Comparison of ENCODE assay signal across 12 mouse cellular contexts in genomic region chr9:14903581-14904378, GRCm38 (mm10). TPM values are rescaled to one million over a fixed set of nuclear protein-coding genes. Genes with fewer than 3 reads are reported as not detected.
A peak's percentile ranks its signal among the peaks of the same experiment; 100 is the strongest.
DNase-seq lines count a peak whose midpoint lies in the region; ATAC-seq lines count a peak whose summit lies in the region.
"Had no signal": no experiment of that assay in that cellular context is flagged by ENCODE, and none has a peak within 500 bp of the region (broad histone marks: within the 10 kb centered on the region; RNA-seq: fewer than 3 reads in every experiment).

TSS of gene Izumo1r (minus strand) at chr9:14903949.

- H3K4me2 ChIP-seq in forebrain, embryonic 13.5 days: no peak within 1 kb of the TSS
- no peak within 1 kb of the TSS for H3K4me2 ChIP-seq in forebrain, embryonic 14.5 days (ENCODE audit: low read length)
- no peak within 1 kb of the TSS for H3K4me2 ChIP-seq in limb, embryonic 11.5 days (ENCODE audit: low read depth, severe bottlenecking)

- H3K9me3 ChIP-seq in forebrain, embryonic 13.5 days (replicated peaks): no peaks in the 10 kb centered on the region
- H3K9me3 ChIP-seq in forebrain, embryonic 14.5 days (replicated peaks; ENCODE audit: control insufficient read depth, low read length): no peaks in the 10 kb centered on the region
- H3K9me3 ChIP-seq in limb, embryonic 11.5 days (ENCODE audit: control insufficient read depth, low read length): no peaks in the 10 kb centered on the region
- H3K9me3 ChIP-seq in limb, embryonic 10.5 days (replicated peaks): no peaks in the 10 kb centered on the region
- H3K9me3 ChIP-seq in embryonic facial prominence, embryonic 10.5 days: no peaks in the 10 kb centered on the region
- H3K9me3 ChIP-seq: midbrain, embryonic 10.5 days had no signal

- no peak for DNase-seq in forebrain, embryonic 14.5 days (ENCODE audit: low spot score)
- DNase-seq in limb, embryonic 11.5 days (ENCODE audit: low spot score): no peak
- no peak for DNase-seq in limb, embryonic 10.5 days (ENCODE audit: low spot score)
- DNase-seq in embryonic facial prominence, embryonic 10.5 days (ENCODE audit: low spot score): peak; percentile 51
- DNase-seq in thymus, adult 18-20 months: peak; percentile 34 to 71
- DNase-seq in frontal cortex, postnatal 25 days (ENCODE audit: low spot score in 2 of 2): no peak
- DNase-seq in gastrocnemius, postnatal 10 days: no peak
- DNase-seq: cerebellum, adult 18-20 months had no signal

- no peak within 1 kb of the TSS for H3K9ac ChIP-seq in forebrain, embryonic 13.5 days
- H3K9ac ChIP-seq in forebrain, embryonic 14.5 days (ENCODE audit: low read length): no peak within 1 kb of the TSS
- H3K9ac ChIP-seq in limb, embryonic 11.5 days (ENCODE audit: low read length): no peak within 1 kb of the TSS

- peak; percentile 41; the same call in 1 of the 2 replicates for ATAC-seq in forebrain, embryonic 13.5 days
- ATAC-seq in forebrain, embryonic 14.5 days: no peak
- ATAC-seq in limb, embryonic 11.5 days (ENCODE audit: insufficient number of reproducible peaks, low FRiP score, low TSS enrichment, low read depth): peak; percentile 54; the same call in 1 of the 2 replicates

- 34% methylated on average over 11 of the region's 11 CpGs for WGBS in forebrain, embryonic 13.5 days
- WGBS in forebrain, embryonic 14.5 days: 38% methylated on average over 11 of the region's 11 CpGs
- 34% methylated on average over 11 of the region's 11 CpGs for WGBS in limb, embryonic 11.5 days
- 39% methylated on average over 11 of the region's 11 CpGs for WGBS in limb, embryonic 10.5 days
- 30% methylated on average over 11 of the region's 11 CpGs for WGBS in embryonic facial prominence, embryonic 10.5 days

- H3K36me3 ChIP-seq in forebrain, embryonic 13.5 days (ENCODE audit: poor library complexity, severe bottlenecking): no peaks in the 10 kb centered on the region
- H3K36me3 ChIP-seq in forebrain, embryonic 14.5 days (ENCODE audit: control insufficient read depth, insufficient read depth, low read length): no peaks in the 10 kb centered on the region
- no peaks in the 10 kb centered on the region for H3K36me3 ChIP-seq in limb, embryonic 11.5 days (ENCODE audit: control insufficient read depth, insufficient read depth, low read length)
- H3K36me3 ChIP-seq in limb, embryonic 10.5 days: no peaks in the 10 kb centered on the region
- no peaks in the 10 kb centered on the region for H3K36me3 ChIP-seq in embryonic facial prominence, embryonic 10.5 days (replicated peaks)
- H3K36me3 ChIP-seq: midbrain, embryonic 10.5 days had no signal

- H3K27ac ChIP-seq in forebrain, embryonic 13.5 days: no peak within 1 kb of the TSS
- no peak within 1 kb of the TSS for H3K27ac ChIP-seq in forebrain, embryonic 14.5 days (ENCODE audit: low read depth, low read length)
- no peak within 1 kb of the TSS for H3K27ac ChIP-seq in limb, embryonic 11.5 days (replicated peaks; ENCODE audit: low read depth, low read length)
- H3K27ac ChIP-seq in limb, embryonic 10.5 days: no peak within 1 kb of the TSS
- H3K27ac ChIP-seq in embryonic facial prominence, embryonic 10.5 days (replicated peaks): peak within 1 kb of the TSS; percentile 35; the same call in 1 of the 2 replicates

- no peaks in the 10 kb centered on the region for H3K27me3 ChIP-seq in forebrain, embryonic 13.5 days
- no peaks in the 10 kb centered on the region for H3K27me3 ChIP-seq in forebrain, embryonic 14.5 days (replicated peaks; ENCODE audit: control insufficient read depth, insufficient read depth, low read length)
- H3K27me3 ChIP-seq in limb, embryonic 11.5 days (ENCODE audit: control insufficient read depth, insufficient read depth, low read length): no peaks in the 10 kb centered on the region
- H3K27me3 ChIP-seq in limb, embryonic 10.5 days (ENCODE audit: low read depth, poor library complexity, severe bottlenecking): no peaks in the 10 kb centered on the region
- no peaks in the 10 kb centered on the region for H3K27me3 ChIP-seq in embryonic facial prominence, embryonic 10.5 days (replicated peaks; ENCODE audit: low read depth, poor library complexity, severe bottlenecking)

- H3K4me1 ChIP-seq in forebrain, embryonic 13.5 days: peaks cover 15% of the 10 kb centered on the region; the same call in 1 of the 2 replicates
- no peaks in the 10 kb centered on the region for H3K4me1 ChIP-seq in forebrain, embryonic 14.5 days (ENCODE audit: control insufficient read depth, insufficient read depth, low read length)
- H3K4me1 ChIP-seq in limb, embryonic 11.5 days (ENCODE audit: control insufficient read depth, insufficient read depth, low read length): no peaks in the 10 kb centered on the region
- H3K4me1 ChIP-seq in limb, embryonic 10.5 days: peaks cover 31% of the 10 kb centered on the region
- peaks cover 52% of the 10 kb centered on the region for H3K4me1 ChIP-seq in embryonic facial prominence, embryonic 10.5 days

- H3K4me3 ChIP-seq in forebrain, embryonic 13.5 days: no peak within 1 kb of the TSS
- H3K4me3 ChIP-seq in forebrain, embryonic 14.5 days (ENCODE audit: low read depth, low read length): no peak within 1 kb of the TSS
- no peak within 1 kb of the TSS for H3K4me3 ChIP-seq in limb, embryonic 11.5 days (ENCODE audit: low read depth, low read length)
- no peak within 1 kb of the TSS for H3K4me3 ChIP-seq in limb, embryonic 10.5 days
- no peak within 1 kb of the TSS for H3K4me3 ChIP-seq in embryonic facial prominence, embryonic 10.5 days
- H3K4me3 ChIP-seq: midbrain, embryonic 10.5 days had no signal

RNA-seq across cellular contexts. Expression of gene Izumo1r, which starts in this region (rescaled TPM):
- not detected in 2 replicates for polyA plus RNA-seq in forebrain, embryonic 13.5 days (2015; fragmentation: Nextera tagmentation; extraction: Ambion mirVana)
- polyA plus RNA-seq in forebrain, embryonic 14.5 days (2014; fragmentation: Nextera tagmentation; extraction: Ambion mirVana): not detected in 2 replicates
- 0.16 TPM in 1 of 2 replicates, not detected in the other for polyA plus RNA-seq in limb, embryonic 11.5 days (2014; fragmentation: Nextera tagmentation; extraction: Ambion mirVana)
- 0.20 TPM in 1 of 2 replicates, not detected in the other for polyA plus RNA-seq in limb, embryonic 10.5 days (2016; fragmentation: Nextera tagmentation; extraction: Ambion mirVana)
- polyA plus RNA-seq in embryonic facial prominence, embryonic 10.5 days (2016; fragmentation: Nextera tagmentation; extraction: Ambion mirVana): 0.15 TPM in 1 of 2 replicates, not detected in the other
- not detected for total RNA-seq in gastrocnemius, postnatal 10 days (2021)
- polyA plus RNA-seq: C2C12; forebrain, embryonic 11.5 days; midbrain, embryonic 10.5 days had no signal

Comparison
In these comparisons a context has a peak if more than half of its experiments do, and no peak if none do; other contexts are left out.
1. Peak in ATAC-seq in forebrain, embryonic 13.5 days; RNA of the gene not detected or under 1 TPM.
2. Peak in ATAC-seq in limb, embryonic 11.5 days; RNA of the gene not detected or under 1 TPM.
3. Peak in DNase-seq and H3K27ac ChIP-seq in embryonic facial prominence, embryonic 10.5 days; RNA of the gene not detected or under 1 TPM.
4. DNase-seq: peak in thymus, adult 18-20 months (2 of 2); none in forebrain, embryonic 14.5 days (single experiment), limb, embryonic 11.5 days (single experiment), limb, embryonic 10.5 days (single experiment), frontal cortex, postnatal 25 days (0 of 2) and gastrocnemius, postnatal 10 days (single experiment).